Mouse (Mus musculus): ENCODE data around the gene Thnsl2. TPM values are rescaled to one million over a fixed set of nuclear protein-coding genes. Genes with fewer than 3 reads are reported as not detected.

Gene Thnsl2
- polyA plus RNA-seq, 1 experiment from 2014 or later = 4.0 TPM

DNA sequence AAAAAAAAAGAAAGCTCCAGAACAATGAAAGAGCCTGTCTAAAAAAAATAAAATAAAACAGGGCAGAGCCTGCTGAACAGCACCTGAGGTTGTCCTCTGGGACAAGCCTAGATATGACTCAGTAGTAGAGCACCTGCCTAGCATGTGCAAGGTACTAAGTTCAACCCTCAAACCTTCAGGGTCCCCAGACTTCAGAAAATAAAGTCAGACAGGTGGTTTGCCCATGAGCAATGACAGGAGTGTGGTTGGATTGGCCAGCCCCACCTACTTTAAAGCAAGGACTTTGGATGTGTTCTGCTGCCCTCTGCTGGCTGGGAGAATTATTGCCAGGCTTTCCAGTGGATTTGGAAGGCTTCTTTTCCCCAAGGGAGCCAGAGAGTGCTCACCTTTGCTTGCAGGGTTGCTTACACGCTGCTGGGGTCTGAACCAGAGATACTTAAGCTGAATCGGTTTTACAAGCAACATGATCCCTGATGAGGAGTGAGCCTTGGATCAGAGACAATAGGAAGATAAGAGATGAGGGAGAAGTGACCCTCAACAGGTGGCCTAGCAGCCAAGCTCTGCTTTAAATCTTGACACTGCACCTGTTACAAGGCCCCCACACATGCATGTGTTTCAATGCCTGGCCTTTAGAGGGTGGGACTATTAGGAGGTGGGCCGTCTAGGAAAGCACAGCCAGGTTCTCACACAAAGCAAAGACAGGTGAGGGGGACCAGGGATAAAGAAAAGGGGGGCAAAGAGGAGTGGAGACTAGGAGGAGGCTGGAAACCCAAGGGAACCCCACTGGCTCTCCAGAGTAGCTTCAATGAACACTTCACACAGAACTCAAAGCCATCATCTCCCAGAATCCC lies 19.0 kb downstream of the Thnsl2 start:
- H3K4me3 ChIP-seq (ENCODE audit: low read depth, low read length) = no peak overlapping the region
- no peak overlapping the region for H3K9ac ChIP-seq (ENCODE audit: low read depth, low read length)
- H3K9me3 ChIP-seq (replicated peaks; ENCODE audit: control insufficient read depth, low read length, poor library complexity, severe bottlenecking) = no peaks in the 10 kb centered on the region
- no peak overlapping the region for H3K4me2 ChIP-seq (ENCODE audit: low read length)
- peak; percentile 73 for ATAC-seq
- H3K27ac ChIP-seq (ENCODE audit: low read length) = no peak overlapping the region
- H3K4me1 ChIP-seq (ENCODE audit: control insufficient read depth, insufficient read depth, low read length) = no peaks in the 10 kb centered on the region
- WGBS = 3% methylated on average over 3 of the region's 3 CpGs
- no peaks in the 10 kb centered on the region for H3K36me3 ChIP-seq (ENCODE audit: control insufficient read depth, insufficient read depth, low read length)
- H3K27me3 ChIP-seq (ENCODE audit: control insufficient read depth, insufficient read depth, low read depth, low read length) = no peaks in the 10 kb centered on the region

DNA sequence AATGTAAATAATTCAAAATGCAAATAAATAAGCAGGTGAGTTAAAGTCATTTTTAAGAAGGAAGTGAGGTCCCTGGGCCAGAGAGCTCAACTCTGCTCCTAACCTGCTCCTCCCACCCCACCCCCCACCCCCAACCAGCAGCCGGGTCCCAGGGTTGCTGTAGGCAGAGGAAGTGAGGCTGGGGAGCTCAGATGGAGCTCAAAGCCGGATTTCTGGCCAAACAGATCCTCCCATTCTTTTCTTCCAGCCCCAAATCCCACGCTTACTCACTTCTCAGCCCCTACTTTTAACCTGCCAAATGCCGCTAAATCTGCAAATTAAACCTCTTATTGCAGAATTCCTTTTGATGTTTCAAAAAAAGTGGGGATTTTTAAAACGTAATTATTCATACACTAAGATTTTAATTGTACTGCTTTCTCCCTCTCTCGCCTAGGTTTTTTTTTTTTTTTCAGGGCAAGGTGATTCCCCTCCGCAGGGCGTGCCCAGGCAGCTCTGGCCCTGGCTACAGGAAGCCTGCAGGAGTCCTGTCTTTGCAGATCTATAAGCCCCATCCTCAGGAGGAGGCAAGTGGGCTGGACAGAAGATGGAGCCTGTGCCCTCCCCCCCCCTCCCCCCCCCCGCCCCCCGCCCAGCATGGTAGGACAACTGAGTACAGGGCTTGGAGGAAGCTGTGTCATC lies 24.5 kb downstream of the Thnsl2 start:
- WGBS = 5% methylated on average over 8 of the region's 10 CpGs
- no peak for ATAC-seq
- H3K4me1 ChIP-seq (ENCODE audit: control insufficient read depth, insufficient read depth, low read length) = peaks cover 3% of the 10 kb centered on the region; the same call in 1 of the 2 replicates
- H3K9me3 ChIP-seq (replicated peaks; ENCODE audit: control insufficient read depth, low read length, poor library complexity, severe bottlenecking) = no peaks in the 10 kb centered on the region
- no peak overlapping the region for H3K27ac ChIP-seq (ENCODE audit: low read length)
- no peaks in the 10 kb centered on the region for H3K27me3 ChIP-seq (ENCODE audit: control insufficient read depth, insufficient read depth, low read depth, low read length)
- H3K9ac ChIP-seq (ENCODE audit: low read depth, low read length) = no peak overlapping the region
- H3K4me2 ChIP-seq (ENCODE audit: low read length) = no peak overlapping the region
- no peak overlapping the region for H3K4me3 ChIP-seq (ENCODE audit: low read depth, low read length)
- H3K36me3 ChIP-seq (ENCODE audit: control insufficient read depth, insufficient read depth, low read length) = no peaks in the 10 kb centered on the region

DNA sequence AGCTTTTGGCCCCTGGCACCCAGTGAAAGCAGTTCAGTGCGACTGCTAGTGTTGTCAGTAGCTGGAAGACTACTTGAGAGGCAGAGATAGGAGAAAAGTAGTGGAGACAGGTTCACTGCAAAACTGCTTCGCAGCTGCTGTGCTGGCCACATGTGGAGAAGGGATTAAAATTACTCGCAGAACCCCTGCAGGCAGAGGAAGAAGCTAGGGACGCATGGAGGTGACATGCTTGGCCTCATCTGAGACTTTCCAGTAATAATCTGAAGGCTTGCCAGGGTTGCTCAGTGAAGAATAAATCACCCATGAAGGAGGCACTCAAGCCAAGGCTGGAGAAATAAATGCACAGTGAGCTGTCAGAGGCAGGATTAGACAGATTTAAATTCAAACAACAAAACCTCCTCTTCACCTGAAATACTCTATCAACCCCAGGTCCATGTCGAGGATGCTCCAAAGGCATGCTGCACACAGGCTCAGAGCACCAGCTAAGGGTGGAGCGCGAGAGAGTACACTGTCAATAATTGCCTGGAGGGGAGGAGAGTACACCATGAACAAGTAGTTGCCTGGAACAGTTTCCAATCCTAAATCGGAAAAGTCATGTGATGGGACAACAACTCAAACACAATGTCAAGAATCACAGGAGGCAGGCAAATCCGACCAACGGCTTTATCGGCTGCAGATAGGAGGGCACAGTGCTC lies 32.7 kb downstream of the Thnsl2 start:
- no peak for ATAC-seq
- Histone ChIP-seq H3K9me3 (replicated peaks; ENCODE audit: control insufficient read depth, low read length, poor library complexity, severe bottlenecking) (no peaks in the 10 kb centered on the region), H3K4me2 (ENCODE audit: low read length) (no peak overlapping the region), H3K4me1 (ENCODE audit: control insufficient read depth, insufficient read depth, low read length) (no peaks in the 10 kb centered on the region), H3K4me3 (ENCODE audit: low read depth, low read length) (no peak overlapping the region), H3K27ac (ENCODE audit: low read length) (no peak overlapping the region), H3K27me3 (ENCODE audit: control insufficient read depth, insufficient read depth, low read depth, low read length) (no peaks in the 10 kb centered on the region), H3K36me3 (ENCODE audit: control insufficient read depth, insufficient read depth, low read length) (no peaks in the 10 kb centered on the region), H3K9ac (ENCODE audit: low read depth, low read length) (no peak overlapping the region)
- WGBS = 61% methylated on average over 11 of the region's 11 CpGs

DNA sequence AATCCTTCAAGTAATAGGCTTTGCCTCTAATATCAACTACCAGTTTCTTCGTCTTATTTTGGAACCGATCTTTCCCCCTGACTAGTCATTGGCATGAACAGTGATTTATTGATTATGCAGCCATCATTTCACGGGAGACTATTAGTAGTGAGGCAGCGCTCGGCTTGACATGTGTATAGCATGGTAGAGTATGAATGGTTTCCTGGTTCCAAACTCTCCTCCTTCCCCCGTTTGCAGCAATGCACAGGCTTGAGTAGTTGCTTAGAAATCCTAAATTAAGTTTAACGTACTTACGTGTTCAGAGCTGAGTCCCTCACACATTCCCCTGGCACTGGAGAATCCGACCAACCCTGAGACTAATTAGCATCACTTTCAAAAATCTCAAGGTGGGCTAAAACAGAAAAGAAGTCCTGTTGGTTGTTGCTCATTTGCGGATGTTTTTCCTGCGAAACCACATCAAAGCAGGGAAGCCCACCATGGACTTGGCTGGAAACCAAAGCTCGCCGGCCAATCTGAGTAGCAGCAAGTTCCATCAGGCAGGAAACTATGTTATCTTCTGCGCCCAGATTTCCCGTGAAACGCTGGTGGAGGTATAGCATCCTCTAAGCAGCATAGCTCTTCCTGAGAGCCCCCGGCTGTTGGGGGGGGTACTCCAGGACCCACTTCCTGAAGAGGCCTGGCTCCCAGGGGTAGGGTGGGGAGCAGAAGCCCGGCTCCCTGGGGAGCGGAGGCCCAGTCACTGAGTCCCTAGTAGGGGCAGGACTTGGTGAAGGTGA lies 37.9 kb downstream of the Thnsl2 start:
- Histone ChIP-seq H3K27me3 (ENCODE audit: control insufficient read depth, insufficient read depth, low read depth, low read length) (no peaks in the 10 kb centered on the region), H3K27ac (ENCODE audit: low read length) (no peak overlapping the region), H3K4me1 (ENCODE audit: control insufficient read depth, insufficient read depth, low read length) (no peaks in the 10 kb centered on the region), H3K9me3 (replicated peaks; ENCODE audit: control insufficient read depth, low read length, poor library complexity, severe bottlenecking) (no peaks in the 10 kb centered on the region), H3K9ac (ENCODE audit: low read depth, low read length) (no peak overlapping the region), H3K4me2 (ENCODE audit: low read length) (no peak overlapping the region), H3K36me3 (ENCODE audit: control insufficient read depth, insufficient read depth, low read length) (no peaks in the 10 kb centered on the region), H3K4me3 (ENCODE audit: low read depth, low read length) (no peak overlapping the region)
- no peak for ATAC-seq
- WGBS = 78% methylated on average over 19 of the region's 19 CpGs

DNA sequence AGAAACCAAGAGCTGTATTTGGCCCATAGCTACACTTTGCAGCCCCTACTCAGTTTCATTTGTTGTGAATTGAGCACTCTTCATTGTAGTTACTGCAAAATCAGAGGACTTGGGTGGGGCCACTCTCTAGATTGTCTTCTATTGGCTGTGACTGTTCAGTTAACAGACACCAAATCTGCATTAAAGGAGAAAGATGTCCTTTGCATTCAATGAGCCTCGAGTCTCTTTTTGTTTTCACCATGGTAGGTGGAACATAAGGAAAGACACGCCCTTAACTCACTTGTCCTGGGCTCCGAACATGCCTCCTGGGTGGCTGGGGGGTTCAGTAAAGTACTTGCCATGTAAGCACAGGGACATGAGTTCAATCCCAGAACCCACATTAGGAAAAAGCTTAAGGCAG lies 48.1 kb downstream of the Thnsl2 start:
- no peaks in the 10 kb centered on the region for H3K4me1 ChIP-seq (ENCODE audit: control insufficient read depth, insufficient read depth, low read length)
- H3K27ac ChIP-seq (ENCODE audit: low read length) = no peak overlapping the region
- 95% methylated on average over 3 of the region's 3 CpGs for WGBS
- H3K4me2 ChIP-seq (ENCODE audit: low read length) = no peak overlapping the region
- no peaks in the 10 kb centered on the region for H3K27me3 ChIP-seq (ENCODE audit: control insufficient read depth, insufficient read depth, low read depth, low read length)
- no peak overlapping the region for H3K4me3 ChIP-seq (ENCODE audit: low read depth, low read length)
- no peak for ATAC-seq
- no peaks in the 10 kb centered on the region for H3K9me3 ChIP-seq (replicated peaks; ENCODE audit: control insufficient read depth, low read length, poor library complexity, severe bottlenecking)
- H3K9ac ChIP-seq (ENCODE audit: low read depth, low read length) = no peak overlapping the region
- H3K36me3 ChIP-seq (ENCODE audit: control insufficient read depth, insufficient read depth, low read length) = no peaks in the 10 kb centered on the region

DNA sequence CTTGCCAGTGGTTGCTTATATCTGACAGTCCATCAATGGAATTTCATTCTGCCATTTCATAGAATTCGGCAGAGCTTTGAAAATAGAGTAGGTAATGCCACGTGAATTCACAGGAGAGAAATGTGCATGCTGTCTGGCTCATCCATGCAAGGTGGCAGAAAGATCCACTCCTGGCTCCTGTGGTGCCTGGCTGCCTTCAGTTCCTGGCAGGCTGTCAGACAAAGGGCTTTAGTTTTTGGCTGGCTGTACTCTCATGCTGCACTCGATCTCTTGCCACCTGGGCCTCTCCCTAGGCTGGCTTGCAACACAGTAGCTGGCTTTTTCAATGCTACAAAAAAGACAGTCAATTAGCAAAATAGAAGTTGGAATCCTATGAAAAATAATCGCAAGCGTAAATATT lies 49.5 kb downstream of the Thnsl2 start:
- ATAC-seq = peak; percentile 68; the same call in 1 of the 2 replicates
- H3K4me1 ChIP-seq (ENCODE audit: control insufficient read depth, insufficient read depth, low read length) = no peaks in the 10 kb centered on the region
- H3K27me3 ChIP-seq (ENCODE audit: control insufficient read depth, insufficient read depth, low read depth, low read length) = no peaks in the 10 kb centered on the region
- no peak overlapping the region for H3K4me3 ChIP-seq (ENCODE audit: low read depth, low read length)
- H3K4me2 ChIP-seq (ENCODE audit: low read length) = no peak overlapping the region
- no peak overlapping the region for H3K9ac ChIP-seq (ENCODE audit: low read depth, low read length)
- H3K27ac ChIP-seq (ENCODE audit: low read length) = no peak overlapping the region; the same call in 1 of the 2 replicates
- WGBS = 57% methylated on average over 5 of the region's 5 CpGs
- H3K36me3 ChIP-seq (ENCODE audit: control insufficient read depth, insufficient read depth, low read length) = no peaks in the 10 kb centered on the region
- H3K9me3 ChIP-seq (replicated peaks; ENCODE audit: control insufficient read depth, low read length, poor library complexity, severe bottlenecking) = no peaks in the 10 kb centered on the region

DNA sequence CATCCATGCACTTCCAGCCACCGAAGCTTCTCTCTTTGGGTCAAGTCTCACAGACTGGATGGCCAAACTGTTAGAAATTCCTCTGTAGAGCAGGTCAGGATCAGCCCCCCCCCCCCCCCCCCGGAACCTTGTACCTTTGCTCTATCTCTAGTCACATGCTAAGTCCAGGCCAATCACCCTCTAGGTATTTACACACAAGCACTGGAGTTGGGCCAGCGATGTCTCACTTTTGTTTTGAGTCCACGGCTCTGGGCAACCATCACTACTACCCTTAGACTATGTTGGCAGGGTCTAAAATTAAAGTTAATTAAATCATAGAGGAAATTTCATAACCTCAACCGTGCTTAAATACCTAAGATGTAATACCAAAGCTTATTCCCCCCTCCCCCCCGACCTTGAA lies 50.6 kb downstream of the Thnsl2 start:
- Histone ChIP-seq H3K4me3 (ENCODE audit: low read depth, low read length) (no peak overlapping the region), H3K27ac (ENCODE audit: low read length) (no peak overlapping the region), H3K27me3 (ENCODE audit: control insufficient read depth, insufficient read depth, low read depth, low read length) (no peaks in the 10 kb centered on the region), H3K4me2 (ENCODE audit: low read length) (no peak overlapping the region), H3K9me3 (replicated peaks; ENCODE audit: control insufficient read depth, low read length, poor library complexity, severe bottlenecking) (no peaks in the 10 kb centered on the region), H3K9ac (ENCODE audit: low read depth, low read length) (no peak overlapping the region), H3K36me3 (ENCODE audit: control insufficient read depth, insufficient read depth, low read length) (no peaks in the 10 kb centered on the region), H3K4me1 (ENCODE audit: control insufficient read depth, insufficient read depth, low read length) (no peaks in the 10 kb centered on the region)
- WGBS = 93% methylated on average over 6 of the region's 6 CpGs
- no peak for ATAC-seq

DNA sequence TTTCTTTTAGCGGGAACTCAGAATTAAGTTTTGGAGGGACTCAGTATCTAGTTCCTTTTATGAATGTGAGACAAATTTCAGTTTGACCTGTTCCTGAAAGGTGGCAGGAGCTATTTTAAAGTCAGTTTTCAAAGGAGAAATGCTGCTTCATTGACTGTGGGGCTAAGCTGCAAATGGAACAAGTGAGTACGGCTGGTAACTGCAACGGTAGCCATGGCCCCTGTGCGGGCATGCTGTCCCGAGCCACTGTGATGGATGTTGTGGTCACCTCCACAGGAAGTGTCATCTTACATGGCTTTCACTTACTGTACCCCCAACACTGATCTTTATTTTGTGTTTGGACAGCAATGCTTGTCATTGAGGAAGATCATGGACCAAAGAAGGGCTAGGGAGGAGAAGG lies 53.8 kb downstream of the Thnsl2 start:
- Histone ChIP-seq H3K9ac (ENCODE audit: low read depth, low read length) (no peak overlapping the region), H3K9me3 (replicated peaks; ENCODE audit: control insufficient read depth, low read length, poor library complexity, severe bottlenecking) (0 out of 2 replicates have a peak, but pooled peaks cover 8% of the 10 kb centered on the region), H3K4me1 (ENCODE audit: control insufficient read depth, insufficient read depth, low read length) (no peaks in the 10 kb centered on the region), H3K4me2 (ENCODE audit: low read length) (no peak overlapping the region), H3K27me3 (ENCODE audit: control insufficient read depth, insufficient read depth, low read depth, low read length) (no peaks in the 10 kb centered on the region), H3K36me3 (ENCODE audit: control insufficient read depth, insufficient read depth, low read length) (no peaks in the 10 kb centered on the region), H3K4me3 (ENCODE audit: low read depth, low read length) (no peak overlapping the region), H3K27ac (ENCODE audit: low read length) (no peak overlapping the region)
- WGBS = 91% methylated on average over 5 of the region's 5 CpGs
- no peak for ATAC-seq

Measured in midbrain, embryonic 16.5 days (tissue).